Mouse (Mus musculus) heart, postnatal 0 days (tissue): Measurements from ENCODE around the gene Fryl. TPM values are rescaled to one million over a fixed set of nuclear protein-coding genes. Genes with fewer than 3 reads are reported as not detected.
A peak's percentile ranks its signal among the peaks of the same experiment; 100 is the strongest.

ENCODE experiments used
- ATAC-seq: fragments of 200-750 bp; cut with Nextera tagmentation; 2 replicates; pipeline ENCODE4 v1.8.0; 2017; ENCODE audit warnings: low read depth, moderate number of reproducible peaks, moderate library complexity; ENCODE audit not compliant: insufficient read depth
- DNase-seq: peaks from one replicate; pipeline ENCODE4 v3.0.0-alpha.2; 2016; ENCODE audit warnings: low spot score
- H3K27ac ChIP-seq: fragments of 300-500 bp; sonication (generic); 2 replicates; pipeline ENCODE4 v1.5.1; 2014; ENCODE audit warnings: low read depth, mild to moderate bottlenecking
- H3K27me3 ChIP-seq: fragments of 300-500 bp; sonication (generic); 2 replicates; pipeline ENCODE4 v1.6.1; 2014; ENCODE audit warnings: low read length, mixed read lengths; ENCODE audit not compliant: control insufficient read depth, insufficient read depth
- H3K36me3 ChIP-seq: fragments of 300-500 bp; sonication (generic); replicated peaks from 2 replicates; pipeline ENCODE4 v1.6.1; 2014; ENCODE audit warnings: low read length, mixed read lengths; ENCODE audit not compliant: control insufficient read depth, insufficient read depth
- H3K4me1 ChIP-seq: fragments of 300-500 bp; sonication (generic); 2 replicates; pipeline ENCODE4 v1.6.1; 2014; ENCODE audit warnings: antibody characterized with exemption; ENCODE audit not compliant: control insufficient read depth, insufficient read depth
- H3K4me2 ChIP-seq: fragments of 300-500 bp; sonication (generic); 2 replicates; pipeline ENCODE4 v1.6.1; 2014; ENCODE audit warnings: low read depth, mild to moderate bottlenecking, low read length, moderate library complexity
- H3K4me3 ChIP-seq: fragments of 300-500 bp; sonication (generic); 2 replicates; pipeline ENCODE4 v1.5.1; 2014; ENCODE audit warnings: low read depth, low read length
- H3K9ac ChIP-seq: fragments of 300-500 bp; sonication (generic); replicated peaks from 2 replicates; pipeline ENCODE4 v1.6.1; 2014; ENCODE audit warnings: low read depth, low read length, mixed read lengths
- H3K9me3 ChIP-seq: fragments of 300-500 bp; sonication (generic); replicated peaks from 2 replicates; pipeline ENCODE4 v1.6.1; 2016; ENCODE audit warnings: low read length; ENCODE audit not compliant: control insufficient read depth
- CTCF ChIP-seq: IDR thresholded peaks from 2 replicates; pipeline ENCODE4 v1.5.1; 2016; ENCODE audit warnings: antibody characterized with exemption, control low read depth, low read depth
- EP300 ChIP-seq: IDR thresholded peaks from 2 replicates; pipeline ENCODE4 v1.6.1; 2016; ENCODE audit warnings: antibody characterized with exemption, low read depth
- WGBS: fragments of 180-500 bp; shearing (Covaris S2); extraction: QIAGEN DNeasy Blood & Tissue Kit; methylation state at CpG from one replicate; pipeline ENCODE4 v1.1.7; 2014; 5-methylcytosine and 5-hydroxymethylcytosine counted together
- polyA plus RNA-seq: library from polyadenylated mRNA; unstranded; fragments of >200 nt; fragmentation: Nextera tagmentation; extraction: Ambion mirVana; gene quantifications from 2 replicates; pipeline ENCODE4 v1.2.1, GENCODE M21; 2015
- total RNA-seq: library from RNA; depleted of rRNA; stranded (reverse); fragments of >200 nt; gene quantifications from 2 replicates; pipeline ENCODE4 v1.2.3, GENCODE M21; 2014; ENCODE audit warnings: low replicate concordance

Gene Fryl
- total and polyA plus RNA-seq, 2 experiments from 2014 or later, result 19.3 to 43.0 TPM

GRCm38 (mm10) chr5:73212446-73212845 lies 44.0 kb downstream of the Fryl start:
- peaks cover 8% of the 10 kb centered on the region for H3K4me1 ChIP-seq
- no peak overlapping the region for H3K27ac ChIP-seq
- no peak overlapping the region for H3K9ac ChIP-seq
- no peak overlapping the region for H3K4me2 ChIP-seq
- WGBS, result 91% methylated on average over 9 of the region's 9 CpGs
- peaks cover 15% of the 10 kb centered on the region for H3K36me3 ChIP-seq
- TF ChIP-seq CTCF (no peak), EP300 (no peak)
- ATAC-seq (no peak), DNase-seq (no peak)
- H3K4me3 ChIP-seq, result no peak overlapping the region
- H3K9me3 ChIP-seq, result no peaks in the 10 kb centered on the region
- H3K27me3 ChIP-seq, result no peaks in the 10 kb centered on the region

DNA sequence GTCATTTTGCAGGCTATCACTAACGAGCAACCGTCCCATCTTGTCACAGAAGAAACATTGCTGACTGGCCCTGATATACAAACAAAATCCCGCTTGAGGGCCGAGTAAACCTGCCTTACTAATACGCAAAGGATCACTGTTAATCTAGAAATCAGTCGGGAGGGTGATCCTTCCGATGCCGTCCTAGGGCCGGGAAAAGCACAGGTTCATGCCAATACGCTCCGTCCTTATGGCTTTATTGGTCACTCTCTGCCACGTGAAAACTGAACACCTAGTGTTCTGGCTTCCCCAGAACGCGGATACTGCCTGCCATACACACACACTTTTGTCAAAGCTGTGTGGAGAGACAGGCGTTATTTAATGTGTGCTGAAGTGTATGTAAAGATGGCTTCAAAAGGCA lies 44.5 kb downstream of the Fryl start:
- ATAC-seq (no peak), DNase-seq (no peak)
- Histone ChIP-seq H3K4me3 (no peak overlapping the region), H3K27ac (no peak overlapping the region), H3K9me3 (no peaks in the 10 kb centered on the region), H3K4me1 (peaks cover 8% of the 10 kb centered on the region), H3K27me3 (no peaks in the 10 kb centered on the region), H3K36me3 (peaks cover 15% of the 10 kb centered on the region), H3K9ac (no peak overlapping the region), H3K4me2 (no peak overlapping the region)
- TF ChIP-seq CTCF, result no peak
- TF ChIP-seq EP300, result no peak
- 93% methylated on average over 15 of the region's 15 CpGs for WGBS

DNA sequence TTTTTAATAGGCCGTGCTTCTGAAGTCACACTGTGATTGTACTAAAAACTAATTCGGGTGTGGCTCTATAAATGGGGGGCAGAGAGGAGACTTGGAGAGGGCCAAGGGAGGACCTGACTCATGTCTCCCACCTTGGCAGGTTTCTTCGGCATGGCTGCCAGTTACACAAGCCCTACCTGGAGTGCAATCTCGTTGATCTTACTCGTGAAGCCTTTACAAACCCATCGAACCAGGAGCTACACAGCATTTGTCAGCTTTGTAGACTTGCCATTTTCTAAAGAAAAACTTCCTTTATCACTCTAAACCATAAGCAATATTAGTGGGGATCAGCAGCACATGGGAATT lies 45.5 kb downstream of the Fryl start:
- H3K36me3 ChIP-seq, result peaks cover 15% of the 10 kb centered on the region
- H3K9ac ChIP-seq, result no peak overlapping the region
- ATAC-seq (no peak), DNase-seq (no peak)
- H3K27ac ChIP-seq, result no peak overlapping the region
- no peaks in the 10 kb centered on the region for H3K27me3 ChIP-seq
- TF ChIP-seq CTCF (no peak), EP300 (no peak)
- H3K4me2 ChIP-seq, result no peak overlapping the region
- WGBS, result 87% methylated on average over 6 of the region's 6 CpGs
- no peak overlapping the region for H3K4me3 ChIP-seq
- H3K4me1 ChIP-seq, result peaks cover 9% of the 10 kb centered on the region
- no peaks in the 10 kb centered on the region for H3K9me3 ChIP-seq

GRCm38 (mm10) chr5:73210127-73210970 lies 46.1 kb downstream of the Fryl start:
- no peak for ATAC-seq
- TF ChIP-seq CTCF, result no peak
- WGBS, result 90% methylated on average over 22 of the region's 22 CpGs

GRCm38 (mm10) chr5:73209201-73210096 lies 47.0 kb downstream of the Fryl start:
- Histone ChIP-seq H3K36me3 (peaks cover 15% of the 10 kb centered on the region), H3K4me3 (no peak overlapping the region), H3K4me2 (no peak overlapping the region), H3K9me3 (no peaks in the 10 kb centered on the region), H3K27ac (peak overlapping the region; percentile 33; the same call in 1 of the 2 replicates), H3K4me1 (peaks cover 18% of the 10 kb centered on the region), H3K27me3 (no peaks in the 10 kb centered on the region), H3K9ac (no peak overlapping the region)
- TF ChIP-seq EP300, result no peak
- ATAC-seq (no peak), DNase-seq (no peak)
- WGBS, result 69% methylated on average over 20 of the region's 20 CpGs

More at GRCm38 (mm10) chr5:73210127-73210970, 46.1 kb downstream of the Fryl start:
- Histone ChIP-seq H3K4me2 (no peak overlapping the region), H3K4me1 (peaks cover 14% of the 10 kb centered on the region), H3K4me3 (no peak overlapping the region), H3K27ac (no peak overlapping the region), H3K9me3 (no peaks in the 10 kb centered on the region), H3K36me3 (peaks cover 15% of the 10 kb centered on the region), H3K9ac (no peak overlapping the region), H3K27me3 (no peaks in the 10 kb centered on the region)
- DNase-seq, result no peak
